Mouse (Mus musculus) T-helper 17 cell (primary cell): ENCODE results near the gene Clca3a2.

Experiments
- in situ Hi-C, 2 experiments: fragments of 300-600 bp; cut with MboI, MseI; formaldehyde crosslinking; loops; 1 replicate in 1 of 2; 2 replicates in 1 of 2; pipeline ENCODE4 v1.15.1; 2025; ENCODE audit warnings: high pct_unique_total_duplicates in 2 of 2

The Clca3a2 gene

DNA sequence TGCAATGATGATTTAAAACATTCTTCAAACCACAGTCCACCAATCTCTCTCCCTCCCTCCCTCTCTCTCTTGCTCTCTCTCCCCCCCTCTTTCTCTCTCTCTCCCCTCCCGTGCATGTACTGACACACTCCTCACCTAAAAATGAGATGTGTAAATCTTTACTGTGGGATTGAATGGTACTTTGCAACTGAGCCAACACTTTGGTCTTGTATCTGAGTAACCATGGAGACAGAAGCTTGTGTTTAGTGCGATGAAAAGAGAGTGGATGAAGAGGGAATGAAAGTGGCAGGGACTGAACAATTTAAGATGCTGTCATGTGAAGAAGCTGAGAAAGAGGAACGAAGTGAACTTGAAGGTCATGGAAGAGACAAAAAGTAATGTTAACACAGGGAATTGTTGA, 71.6 kb downstream of the Clca3a2 start:
- in situ Hi-C loops: loop anchor here (5.0 to 25.0 kb wide), 2 partner anchors 60 to 1660 kb away; no protein-coding TSS in a partner anchor
